14 mouse cellular contexts compared by ENCODE assay signal in genomic region chr12:5983937-5984610, GRCm38 (mm10).
A peak's percentile ranks its signal among the peaks of the same experiment; 100 is the strongest.
DNase-seq lines count a peak whose midpoint lies in the region; ATAC-seq lines count a peak whose summit lies in the region.
"Had no signal": no experiment of that assay in that cellular context is flagged by ENCODE, and none has a peak within 500 bp of the region (broad histone marks: within the 10 kb centered on the region; RNA-seq: fewer than 3 reads in every experiment).

No protein-coding gene starts in this region.

- WGBS in forebrain, embryonic 15.5 days: 23% methylated on average over 13 of the region's 13 CpGs
- WGBS in forebrain, embryonic 12.5 days: 50% methylated on average over 13 of the region's 13 CpGs
- WGBS in embryonic facial prominence, embryonic 13.5 days: 36% methylated on average over 13 of the region's 13 CpGs
- 45% methylated on average over 13 of the region's 13 CpGs for WGBS in midbrain, embryonic 16.5 days

- no peaks in the 10 kb centered on the region for H3K27me3 ChIP-seq in forebrain, embryonic 15.5 days
- H3K27me3 ChIP-seq in forebrain, embryonic 12.5 days: no peaks in the 10 kb centered on the region
- no peaks in the 10 kb centered on the region for H3K27me3 ChIP-seq in embryonic facial prominence, embryonic 13.5 days
- H3K27me3 ChIP-seq in midbrain, embryonic 16.5 days (ENCODE audit: control insufficient read depth, insufficient read depth, low read depth, low read length): no peaks in the 10 kb centered on the region
- H3K27me3 ChIP-seq: embryonic facial prominence, embryonic 15.5 days had no signal

- no peak overlapping the region for H3K4me3 ChIP-seq in forebrain, embryonic 15.5 days
- no peak overlapping the region for H3K4me3 ChIP-seq in forebrain, embryonic 12.5 days (replicated peaks)
- no peak overlapping the region for H3K4me3 ChIP-seq in embryonic facial prominence, embryonic 13.5 days
- no peak overlapping the region for H3K4me3 ChIP-seq in midbrain, embryonic 16.5 days (ENCODE audit: low read depth, low read length)
- H3K4me3 ChIP-seq: embryonic facial prominence, embryonic 15.5 days had no signal

- ATAC-seq in forebrain, embryonic 15.5 days (replicated peaks): peak; percentile 80
- no peak; the same call in 1 of the 2 replicates for ATAC-seq in forebrain, embryonic 12.5 days (ENCODE audit: low FRiP score)
- ATAC-seq in embryonic facial prominence, embryonic 13.5 days (ENCODE audit: insufficient number of reproducible peaks, insufficient read depth, low FRiP score, low TSS enrichment, low read depth): no peak
- ATAC-seq in midbrain, embryonic 16.5 days: no peak

- H3K4me2 ChIP-seq in forebrain, embryonic 15.5 days (replicated peaks): peak overlapping the region; percentile 22; the same call in 1 of the 2 replicates
- no peak overlapping the region for H3K4me2 ChIP-seq in forebrain, embryonic 12.5 days
- peak overlapping the region; percentile 19 for H3K4me2 ChIP-seq in embryonic facial prominence, embryonic 13.5 days
- H3K4me2 ChIP-seq in midbrain, embryonic 16.5 days (ENCODE audit: low read length): peak overlapping the region; percentile 26; the same call in 1 of the 2 replicates
- H3K4me2 ChIP-seq: embryonic facial prominence, embryonic 15.5 days had no signal

- intact Hi-C loops in left cerebral cortex, postnatal 25 days (cut with DNase I): no loop called here

- no peaks in the 10 kb centered on the region for H3K9me3 ChIP-seq in forebrain, embryonic 15.5 days
- no peaks in the 10 kb centered on the region for H3K9me3 ChIP-seq in forebrain, embryonic 12.5 days
- H3K9me3 ChIP-seq in embryonic facial prominence, embryonic 13.5 days: no peaks in the 10 kb centered on the region
- no peaks in the 10 kb centered on the region for H3K9me3 ChIP-seq in midbrain, embryonic 16.5 days (replicated peaks; ENCODE audit: control insufficient read depth, low read length, poor library complexity, severe bottlenecking)
- H3K9me3 ChIP-seq: embryonic facial prominence, embryonic 15.5 days had no signal

- H3K9ac ChIP-seq in forebrain, embryonic 15.5 days (replicated peaks): no peak overlapping the region
- no peak overlapping the region for H3K9ac ChIP-seq in forebrain, embryonic 12.5 days
- no peak overlapping the region for H3K9ac ChIP-seq in embryonic facial prominence, embryonic 13.5 days
- H3K9ac ChIP-seq in midbrain, embryonic 16.5 days (ENCODE audit: low read depth, low read length): no peak overlapping the region
- H3K9ac ChIP-seq: embryonic facial prominence, embryonic 15.5 days; liver, embryonic 14.5 days had no signal

- DNase-seq in left cerebral cortex, postnatal 25 days (ENCODE audit: low spot score in 2 of 2): peak; percentile 16 to 34
- DNase-seq in left cerebral cortex, adult 11 months (ENCODE audit: low spot score): no peak
- no peak for DNase-seq in adrenal gland, adult (ENCODE audit: inconsistent age in 2 of 2, low spot score in 1 of 2)
- no peak for DNase-seq in layer of hippocampus, postnatal 25 days (ENCODE audit: extremely low spot score in 1 of 2, low spot score in 1 of 2)
- DNase-seq: adrenal gland, adult 8-10 months; B cell, adult 2 months; cerebellum, adult 11-12 months; heart, postnatal 10 days had no signal

- H3K27ac ChIP-seq in forebrain, embryonic 15.5 days (replicated peaks): peak overlapping the region; percentile 33
- H3K27ac ChIP-seq in forebrain, embryonic 12.5 days: no peak overlapping the region
- H3K27ac ChIP-seq in embryonic facial prominence, embryonic 13.5 days: no peak overlapping the region
- no peak overlapping the region for H3K27ac ChIP-seq in midbrain, embryonic 16.5 days (ENCODE audit: low read length)
- H3K27ac ChIP-seq: embryonic facial prominence, embryonic 15.5 days; liver, embryonic 14.5 days had no signal

- no peaks in the 10 kb centered on the region for H3K36me3 ChIP-seq in forebrain, embryonic 15.5 days
- H3K36me3 ChIP-seq in forebrain, embryonic 12.5 days (replicated peaks): no peaks in the 10 kb centered on the region
- H3K36me3 ChIP-seq in embryonic facial prominence, embryonic 13.5 days: no peaks in the 10 kb centered on the region
- H3K36me3 ChIP-seq in midbrain, embryonic 16.5 days (ENCODE audit: control insufficient read depth, insufficient read depth, low read length): no peaks in the 10 kb centered on the region
- H3K36me3 ChIP-seq: embryonic facial prominence, embryonic 15.5 days had no signal

- H3K4me1 ChIP-seq in forebrain, embryonic 15.5 days: peaks cover 12% of the 10 kb centered on the region
- no peaks in the 10 kb centered on the region; the same call in 1 of the 2 replicates for H3K4me1 ChIP-seq in forebrain, embryonic 12.5 days
- H3K4me1 ChIP-seq in embryonic facial prominence, embryonic 13.5 days: peaks cover 7% of the 10 kb centered on the region
- peaks cover 11% of the 10 kb centered on the region for H3K4me1 ChIP-seq in midbrain, embryonic 16.5 days (ENCODE audit: control insufficient read depth, insufficient read depth, low read length)

Comparison
In these comparisons a context has a peak if more than half of its experiments do, and no peak if none do; other contexts are left out.
1. DNase-seq: peak in left cerebral cortex, postnatal 25 days (2 of 2); none in left cerebral cortex, adult 11 months (single experiment), adrenal gland, adult (0 of 2) and layer of hippocampus, postnatal 25 days (0 of 2).